Mouse (Mus musculus) small intestine, adult 2 months (tissue): ENCODE results near the gene Boc. TPM values are rescaled to one million over a fixed set of nuclear protein-coding genes. Genes with fewer than 3 reads are reported as not detected.

Experiments used
- H3K27ac ChIP-seq: fragments of 200-500 bp; 2 replicates; pipeline ENCODE4 v1.5.1; 2012; ENCODE audit warnings: low read depth, low read length, control low read depth, inconsistent platforms; ENCODE audit not compliant: insufficient read depth
- H3K27me3 ChIP-seq: fragments of 200-500 bp; 2 replicates; pipeline ENCODE4 v1.6.1; 2012; ENCODE audit warnings: mild to moderate bottlenecking, moderate library complexity, low read length, inconsistent platforms; ENCODE audit not compliant: control insufficient read depth, insufficient read depth
- H3K36me3 ChIP-seq: fragments of 200-500 bp; 2 replicates; pipeline ENCODE4 v1.6.1; 2012; ENCODE audit warnings: mild to moderate bottlenecking, low read length, control low read depth, inconsistent platforms; ENCODE audit not compliant: control insufficient read depth, insufficient read depth
- H3K4me1 ChIP-seq: fragments of 200-500 bp; 2 replicates; pipeline ENCODE4 v1.6.1; 2012; ENCODE audit warnings: low read length, inconsistent platforms, mixed read lengths; ENCODE audit not compliant: control insufficient read depth, insufficient read depth, insufficient read length
- H3K4me3 ChIP-seq: fragments of 200-500 bp; 2 replicates; pipeline ENCODE4 v1.5.1; 2012; ENCODE audit warnings: low read depth, mild to moderate bottlenecking, control low read depth, inconsistent platforms, low read length, moderate library complexity
- CTCF ChIP-seq: fragments of 200-500 bp; IDR thresholded peaks from 2 replicates; pipeline ENCODE4 v1.5.1; 2012; ENCODE audit warnings: low read depth, mild to moderate bottlenecking, control low read depth, inconsistent platforms, low read length, moderate library complexity, mixed read lengths; ENCODE audit not compliant: insufficient replicate concordance, insufficient read length; ENCODE audit errors: extremely low read depth
- POLR2A ChIP-seq: fragments of 200-500 bp; IDR thresholded peaks from 2 replicates; pipeline ENCODE4 v1.6.1; 2012; ENCODE audit warnings: low read depth, mild to moderate bottlenecking, control low read depth, inconsistent platforms, low read length, moderate library complexity
- WGBS: fragments of 180-500 bp; shearing (Covaris S2); methylation state at CpG from one replicate; pipeline ENCODE4 v1.1.7; 2018; 5-methylcytosine and 5-hydroxymethylcytosine counted together
- polyA plus RNA-seq: library from polyadenylated mRNA; depleted of rRNA; stranded (reverse); fragments of >200 nt; gene quantifications from 2 replicates; pipeline ENCODE4 v1.2.3, GENCODE M21; 2012

Gene Boc
- polyA plus RNA-seq, 1 experiment = 3.5 TPM

DNA sequence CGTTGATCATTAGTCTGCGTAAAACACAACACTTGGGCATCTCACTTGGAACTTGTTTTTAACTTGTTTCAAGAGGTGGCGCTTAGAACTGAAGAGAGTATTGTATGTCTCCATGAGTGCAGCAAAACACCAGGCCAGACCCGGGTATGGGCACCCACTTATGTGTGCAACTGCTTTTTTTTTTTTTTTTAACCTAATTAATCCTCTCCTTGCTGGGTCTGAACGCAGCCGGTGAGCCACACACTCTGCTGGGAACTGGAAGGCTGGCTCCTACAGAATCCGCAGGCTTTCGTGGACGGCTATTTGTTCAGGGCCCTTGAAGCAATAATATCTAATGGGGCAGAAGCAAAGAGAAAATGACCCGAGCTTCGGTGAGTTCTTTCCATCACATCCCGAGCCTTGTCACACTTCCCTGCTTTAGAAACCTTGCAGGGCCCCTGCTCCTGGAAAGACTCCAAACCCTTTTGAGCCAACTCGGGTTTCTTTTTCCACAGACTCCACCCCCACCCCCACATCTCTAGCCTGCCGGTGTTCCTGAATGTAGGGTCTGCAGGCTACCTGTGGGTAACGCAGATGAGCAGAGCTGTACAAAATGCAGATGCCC, 20.8 kb upstream of the Boc start:
- Histone ChIP-seq H3K4me3 (no peak overlapping the region), H3K4me1 (no peaks in the 10 kb centered on the region), H3K36me3 (no peaks in the 10 kb centered on the region), H3K27me3 (no peaks in the 10 kb centered on the region), H3K27ac (no peak overlapping the region)
- TF ChIP-seq POLR2A = no peak
- TF ChIP-seq CTCF = no peak
- WGBS = 58% methylated on average over 15 of the region's 15 CpGs

DNA sequence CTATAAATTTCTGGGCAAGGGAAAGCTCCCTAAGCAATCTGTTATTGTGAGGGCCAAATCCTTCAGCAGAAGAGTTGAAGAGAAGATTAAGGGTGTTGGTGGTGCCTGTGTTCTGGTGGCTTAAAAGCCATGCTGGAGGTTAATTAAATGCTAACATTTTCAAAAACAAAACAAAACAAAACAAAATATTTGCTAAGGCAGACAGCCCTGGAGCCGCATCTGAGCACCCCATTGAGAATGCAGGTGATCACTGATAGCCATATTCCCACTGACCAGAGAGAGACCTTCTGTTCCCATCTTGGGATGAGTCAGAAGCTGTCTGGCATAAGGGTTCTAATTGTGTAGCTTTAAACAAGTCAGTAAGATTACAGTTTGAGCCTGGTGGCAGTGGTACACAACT, 19.9 kb upstream of the Boc start:
- TF ChIP-seq CTCF (no peak), POLR2A (no peak)
- Histone ChIP-seq H3K27ac (no peak overlapping the region), H3K36me3 (no peaks in the 10 kb centered on the region), H3K4me3 (no peak overlapping the region), H3K27me3 (no peaks in the 10 kb centered on the region), H3K4me1 (no peaks in the 10 kb centered on the region)
- WGBS = 94% methylated on average over 1 of the region's 1 CpGs

DNA sequence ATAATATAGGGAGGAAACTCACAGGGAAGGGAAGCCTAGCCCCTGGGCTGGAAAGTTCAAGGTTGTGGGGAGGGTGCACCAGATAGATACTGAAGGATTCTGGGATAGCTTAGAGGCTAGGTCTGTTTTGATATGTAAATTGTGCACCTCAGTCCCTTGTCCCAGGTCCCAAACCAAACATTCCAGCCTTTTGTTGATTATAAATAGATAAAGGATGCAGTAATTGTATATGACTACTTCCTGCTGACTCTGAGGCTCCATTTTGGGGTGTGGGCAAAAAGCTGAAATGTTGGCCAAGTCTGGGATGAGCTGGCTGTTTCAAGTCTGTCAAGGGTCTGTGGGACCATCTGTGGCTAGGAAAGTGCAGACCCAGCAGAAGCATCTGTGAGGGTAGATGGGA, 9.4 kb upstream of the Boc start:
- no peaks in the 10 kb centered on the region for H3K36me3 ChIP-seq
- H3K4me3 ChIP-seq = no peak overlapping the region
- TF ChIP-seq CTCF (no peak), POLR2A (no peak)
- H3K27me3 ChIP-seq = no peaks in the 10 kb centered on the region; the same call in 1 of the 2 replicates
- no peaks in the 10 kb centered on the region for H3K4me1 ChIP-seq
- H3K27ac ChIP-seq = no peak overlapping the region

DNA sequence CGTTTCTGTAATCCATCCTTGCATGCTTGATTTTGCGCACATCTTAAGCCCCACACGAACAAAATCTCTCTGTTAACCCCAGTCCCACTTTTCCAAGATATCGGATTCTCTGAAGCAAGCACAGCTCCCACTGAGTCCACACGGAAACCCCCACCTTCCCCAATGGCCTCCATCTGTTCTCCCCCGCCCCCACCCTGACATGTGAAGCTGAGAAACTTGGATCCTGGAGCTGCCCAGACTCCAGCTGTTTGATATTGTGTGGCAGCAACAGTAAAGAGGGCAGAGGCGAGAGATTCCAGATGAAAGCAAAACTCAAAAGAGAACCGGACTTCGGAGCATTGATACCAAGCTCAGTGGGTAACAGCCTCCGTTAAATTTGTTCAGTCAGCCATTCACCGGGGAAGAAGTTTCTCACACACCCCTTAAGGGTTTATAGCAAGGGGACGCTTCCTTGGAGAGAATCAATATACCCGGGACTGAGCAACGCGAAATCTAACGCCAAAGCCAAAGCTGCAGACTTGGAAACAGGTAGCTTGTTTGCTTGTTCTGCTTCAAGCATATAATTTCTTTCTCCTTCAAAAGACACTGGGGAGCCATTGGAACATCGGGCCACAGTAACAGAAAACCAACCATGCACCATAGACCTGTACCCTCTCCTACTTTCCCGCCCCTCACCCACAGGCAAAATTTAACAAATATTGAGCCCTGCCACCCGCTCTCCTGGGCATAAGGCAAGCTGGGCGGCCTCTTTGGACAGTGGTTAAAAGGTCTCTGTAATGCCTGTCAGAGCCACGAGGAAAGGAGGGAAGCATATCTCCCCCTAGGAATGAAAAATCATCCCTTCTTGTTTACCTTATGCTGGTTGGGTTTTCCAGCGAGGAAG, 6.9 kb upstream of the Boc start:
- no peak overlapping the region for H3K4me3 ChIP-seq
- no peaks in the 10 kb centered on the region for H3K36me3 ChIP-seq
- no peaks in the 10 kb centered on the region for H3K4me1 ChIP-seq
- no peak overlapping the region for H3K27ac ChIP-seq
- no peak for TF ChIP-seq CTCF
- TF ChIP-seq POLR2A = no peak
- 58% methylated on average over 22 of the region's 22 CpGs for WGBS
- H3K27me3 ChIP-seq = no peaks in the 10 kb centered on the region; the same call in 1 of the 2 replicates

DNA sequence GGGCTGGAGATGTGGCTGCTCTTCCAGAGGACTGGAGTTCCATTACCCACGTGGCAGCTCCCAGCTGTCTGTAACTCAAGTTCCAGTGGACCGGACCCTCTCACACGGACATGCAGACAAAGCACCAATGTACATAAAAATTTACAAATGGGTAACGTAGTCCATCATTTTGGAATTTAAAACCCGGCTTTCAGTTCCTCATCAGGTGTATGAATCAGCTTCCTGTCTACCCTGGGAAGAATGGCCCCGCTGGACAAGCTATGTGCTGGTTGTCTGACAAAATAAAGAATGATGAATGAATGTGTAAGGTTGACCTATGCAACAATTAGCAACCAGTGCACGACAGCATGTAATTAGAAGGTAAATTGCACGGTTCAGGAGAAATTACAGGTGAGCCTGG, 5.7 kb upstream of the Boc start:
- Histone ChIP-seq H3K36me3 (no peaks in the 10 kb centered on the region), H3K4me3 (no peak overlapping the region), H3K27ac (no peak overlapping the region), H3K27me3 (no peaks in the 10 kb centered on the region; the same call in 1 of the 2 replicates), H3K4me1 (no peaks in the 10 kb centered on the region)
- TF ChIP-seq POLR2A (no peak), CTCF (no peak)
- WGBS = 80% methylated on average over 8 of the region's 8 CpGs

DNA sequence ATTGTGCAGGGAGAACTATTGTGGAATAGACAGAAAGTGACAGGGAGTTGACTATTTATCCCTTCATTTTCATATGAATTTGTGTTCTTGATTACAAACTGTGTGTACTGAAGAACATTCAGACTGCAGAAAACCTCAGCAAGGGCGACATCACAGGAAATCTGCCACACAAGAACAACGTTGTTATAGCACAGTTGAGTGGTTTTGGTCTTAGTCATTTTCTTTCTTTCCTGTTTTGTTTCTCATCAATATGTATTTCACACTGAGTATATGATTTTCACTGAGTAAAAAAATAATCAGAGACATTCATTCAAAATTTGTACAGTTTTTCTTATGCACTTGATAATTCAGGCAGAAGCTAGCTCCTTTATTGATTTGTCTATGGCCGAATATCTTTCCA, 3.4 kb upstream of the Boc start:
- WGBS = 77% methylated on average over 3 of the region's 3 CpGs
- H3K27me3 ChIP-seq = no peaks in the 10 kb centered on the region; the same call in 1 of the 2 replicates
- no peak overlapping the region for H3K4me3 ChIP-seq
- H3K4me1 ChIP-seq = no peaks in the 10 kb centered on the region; the same call in 1 of the 2 replicates
- no peaks in the 10 kb centered on the region for H3K36me3 ChIP-seq
- no peak overlapping the region for H3K27ac ChIP-seq
- TF ChIP-seq CTCF (no peak), POLR2A (no peak)

DNA sequence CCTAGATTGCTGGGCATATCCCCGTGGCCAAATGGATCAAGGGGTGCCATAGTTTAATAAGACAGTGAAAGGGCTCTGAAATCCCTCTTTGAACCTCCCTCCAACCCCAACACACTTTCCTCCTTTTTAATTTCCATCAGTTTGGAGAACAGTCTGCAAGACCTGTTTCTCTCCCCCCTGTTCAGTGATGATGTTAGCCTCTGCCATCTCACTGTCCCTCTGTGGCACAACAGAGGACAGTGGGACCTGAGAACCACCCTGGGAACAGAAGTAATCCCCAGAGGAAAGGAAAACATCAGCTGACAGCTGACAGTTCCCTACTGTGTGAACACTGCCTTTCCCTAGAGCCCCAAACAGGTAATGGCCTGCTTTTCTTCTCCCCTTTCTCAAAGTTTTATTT, 1.5 kb upstream of the Boc start:
- TF ChIP-seq POLR2A = no peak
- no peak for TF ChIP-seq CTCF
- no peaks in the 10 kb centered on the region for H3K36me3 ChIP-seq
- no peaks in the 10 kb centered on the region; the same call in 1 of the 2 replicates for H3K4me1 ChIP-seq
- 76% methylated on average over 1 of the region's 1 CpGs for WGBS
- H3K4me3 ChIP-seq = no peak overlapping the region
- H3K27ac ChIP-seq = no peak overlapping the region
- H3K27me3 ChIP-seq = no peaks in the 10 kb centered on the region; the same call in 1 of the 2 replicates
